Mouse (Mus musculus) c-Kit-positive CD71-positive TER-119-negative erythroid progenitor cells, embryonic 14.5 days (primary cell): Measurements from ENCODE around the gene Mak.

Experiments
- DNase-seq: peaks from one replicate; pipeline ENCODE4 v3.0.0-alpha.2; 2013; ENCODE audit warnings: low read depth

Gene Mak

DNA sequence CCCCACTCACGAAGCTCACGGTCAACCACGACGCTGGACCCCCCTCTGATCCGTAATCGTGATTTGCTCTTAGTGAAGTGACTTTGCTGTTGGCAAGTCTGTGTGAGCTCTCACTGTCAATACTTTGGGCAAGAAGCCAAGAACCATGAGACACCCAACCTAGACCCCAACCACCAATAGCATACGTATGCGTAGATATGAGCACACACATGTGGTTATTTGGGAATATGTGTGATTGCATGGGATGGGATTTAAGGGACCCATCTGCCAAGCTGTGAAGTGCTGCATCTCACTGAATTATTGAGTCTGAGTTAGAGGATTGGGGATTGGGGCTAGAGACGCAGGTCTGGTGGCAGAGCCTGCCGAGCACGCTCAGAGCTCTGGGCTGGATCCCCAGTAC, 7.9 kb downstream of the Mak start:
- no peak for DNase-seq

- DNase-seq, result no peak
Measured at GRCm38 (mm10) chr13:41067618-41068017, 11.9 kb downstream of the Mak start.

GRCm38 (mm10) chr13:41051965-41052364, 27.5 kb downstream of the Mak start:
- DNase-seq, result no peak

DNA sequence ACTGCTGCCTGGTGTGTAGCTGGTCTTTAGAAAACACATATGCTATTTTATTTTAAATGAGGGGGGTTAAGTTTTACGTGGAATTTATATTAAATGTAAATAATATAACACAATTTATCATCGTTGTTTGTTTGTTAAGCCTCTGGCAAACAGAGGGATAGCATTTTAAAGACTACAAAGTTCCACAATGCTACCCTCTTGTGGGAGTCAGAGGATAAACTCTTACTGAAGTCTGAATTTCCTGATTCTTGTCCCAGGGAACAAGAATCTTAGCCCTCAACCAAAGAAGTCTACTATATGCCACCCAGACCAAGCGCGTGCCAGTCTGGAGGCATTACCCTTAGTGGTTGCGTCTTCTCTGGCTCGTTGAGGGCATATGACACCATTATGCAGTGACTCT, 32.2 kb downstream of the Mak start:
- DNase-seq, result no peak

DNA sequence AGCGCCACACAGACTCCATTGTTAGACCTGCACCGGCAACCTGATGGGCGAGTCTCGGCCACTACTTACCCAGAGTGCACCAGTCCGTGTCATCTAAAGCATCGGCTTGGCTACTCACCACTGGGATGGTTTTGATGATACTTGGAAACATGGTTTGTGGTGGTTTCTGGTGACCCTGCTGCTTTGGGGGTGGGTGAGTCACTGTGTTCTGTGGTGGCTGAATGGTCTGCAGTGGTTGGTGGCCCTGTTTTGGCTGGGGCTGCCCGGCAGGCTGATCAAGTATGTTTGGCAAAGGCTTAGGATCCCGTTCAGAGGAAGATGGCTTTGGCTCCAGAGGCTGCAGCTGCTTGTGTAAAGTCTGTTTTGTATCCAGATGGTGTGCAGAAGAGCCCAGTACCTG, 33.6 kb downstream of the Mak start:
- no peak for DNase-seq

GRCm38 (mm10) chr13:41042511-41042910, 37.0 kb downstream of the Mak start:
- no peak for DNase-seq

- DNase-seq, result no peak
Measured at GRCm38 (mm10) chr13:41030098-41030497, 49.4 kb downstream of the Mak start.

DNA sequence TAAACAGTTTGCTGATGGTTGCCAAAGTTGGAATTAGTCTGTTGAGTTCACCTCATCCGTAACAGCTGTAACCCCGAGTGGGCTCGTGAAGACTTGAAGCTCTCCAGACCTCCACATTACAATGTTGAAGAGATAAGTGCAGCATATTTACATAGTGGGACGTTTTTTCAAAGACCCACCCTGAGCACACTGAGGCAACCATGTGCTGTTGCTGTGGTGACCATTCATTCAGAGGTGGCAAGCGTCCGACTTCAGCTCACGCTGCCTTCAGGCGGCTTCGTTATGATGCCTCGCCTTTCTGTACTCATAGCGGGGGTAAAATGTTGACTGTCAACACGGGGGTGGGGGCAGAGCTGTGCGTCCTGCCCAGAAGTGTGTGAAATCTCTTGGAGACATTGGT, 57.4 kb downstream of the Mak start:
- DNase-seq, result no peak

GRCm38 (mm10) chr13:41021607-41022006, 57.9 kb downstream of the Mak start:
- DNase-seq, result no peak

DNA sequence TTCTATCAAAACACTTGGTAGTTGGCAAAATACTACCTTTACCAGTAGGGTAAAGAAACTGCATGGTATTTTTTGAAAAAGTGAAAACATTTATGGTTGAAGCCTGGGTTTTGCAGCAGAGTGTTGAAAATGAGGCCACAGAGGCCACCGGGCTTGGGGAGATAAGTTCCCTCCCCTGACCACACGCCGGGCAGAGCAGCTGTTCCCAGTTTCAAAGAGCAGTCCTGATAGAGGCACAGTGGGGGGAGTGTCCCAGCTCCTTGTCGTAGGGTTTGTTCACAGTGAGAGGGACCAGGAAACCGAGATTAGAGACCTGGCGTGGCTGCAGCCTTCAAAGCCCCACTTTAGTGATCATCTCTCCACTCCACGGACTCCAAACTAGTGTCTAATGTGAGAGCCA, 59.0 kb downstream of the Mak start:
- peak; percentile 70 for DNase-seq

GRCm38 (mm10) chr13:41018756-41019591, 60.5 kb downstream of the Mak start:
- DNase-seq, result no peak

- no peak for DNase-seq
Measured at GRCm38 (mm10) chr13:41018236-41018635, 61.3 kb downstream of the Mak start.

GRCm38 (mm10) chr13:41017832-41018231, 61.7 kb downstream of the Mak start:
- DNase-seq, result peak; percentile 85

DNA sequence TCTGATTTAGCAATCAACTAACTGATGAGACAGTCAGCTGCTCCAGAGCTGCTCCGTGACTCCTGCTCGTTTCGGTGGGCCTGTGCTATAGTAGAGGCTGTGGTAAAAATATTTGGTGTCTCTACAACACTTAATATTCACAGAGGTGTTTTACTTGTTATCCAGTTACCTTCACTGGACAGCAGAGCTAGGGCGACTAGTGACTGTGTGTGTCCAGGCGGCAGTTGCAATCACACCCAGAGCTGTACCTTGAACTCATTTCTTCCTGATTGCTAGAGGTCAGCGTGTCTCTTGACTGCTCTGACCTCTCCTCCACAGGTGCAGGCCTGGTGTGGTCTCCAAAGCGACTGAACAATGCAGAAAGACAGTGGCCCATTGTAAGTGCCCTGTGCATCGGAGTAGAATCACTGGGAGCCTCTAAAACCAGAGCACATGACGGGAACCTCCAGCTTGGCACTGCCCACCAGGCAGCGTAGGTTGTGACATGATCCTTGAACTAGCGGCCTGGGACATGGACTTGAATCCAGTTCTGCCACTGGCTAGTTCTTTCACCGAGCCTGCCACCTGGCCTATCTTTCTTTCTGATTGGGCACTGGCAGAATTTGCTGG, 62.6 kb downstream of the Mak start:
- DNase-seq, result no peak

- DNase-seq, result peak; percentile 88
Measured at GRCm38 (mm10) chr13:41015829-41016634, 63.5 kb downstream of the Mak start, which contains the start of gene Tmem14c. Tmem14c (plus strand) TSS chr13:41016292.

DNA sequence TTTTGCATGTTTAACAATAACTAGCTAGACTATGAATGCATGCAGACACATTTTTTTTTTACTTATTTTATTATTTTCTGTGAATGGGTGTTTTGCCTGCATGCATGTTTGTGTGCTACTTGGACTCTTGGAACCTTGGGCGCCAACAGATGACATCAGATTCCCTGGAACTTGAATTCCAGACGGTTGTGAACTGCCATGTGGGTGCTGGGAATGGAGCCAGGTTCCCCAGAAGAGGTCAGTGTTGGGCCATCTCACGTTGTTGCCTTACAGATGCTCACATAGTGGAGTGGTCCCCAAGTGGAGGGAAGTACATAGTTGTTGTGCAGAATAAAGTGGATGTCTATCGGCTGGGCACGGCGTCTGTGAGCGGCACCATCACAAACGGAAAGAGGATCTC, 70.6 kb downstream of the Mak start:
- DNase-seq, result no peak

DNA sequence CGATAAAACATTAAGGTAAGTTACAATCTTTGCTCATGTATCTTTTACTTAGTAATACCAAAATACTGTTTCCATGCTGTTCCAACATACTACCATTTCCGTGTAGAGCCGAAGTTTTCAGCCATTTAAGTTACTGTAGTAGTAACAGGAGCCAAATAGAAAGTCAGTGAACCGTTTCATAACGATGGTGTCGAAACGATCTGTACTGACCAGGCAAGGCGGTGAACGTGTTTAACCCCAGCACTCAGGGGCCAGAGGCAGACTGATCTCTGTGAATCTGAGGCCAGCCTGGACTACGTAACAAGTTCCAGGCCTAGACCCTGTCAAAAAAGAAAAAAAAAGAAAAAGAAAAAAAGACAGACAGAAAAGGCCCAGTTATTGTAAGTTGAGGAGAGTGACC, 71.2 kb downstream of the Mak start:
- no peak for DNase-seq

DNA sequence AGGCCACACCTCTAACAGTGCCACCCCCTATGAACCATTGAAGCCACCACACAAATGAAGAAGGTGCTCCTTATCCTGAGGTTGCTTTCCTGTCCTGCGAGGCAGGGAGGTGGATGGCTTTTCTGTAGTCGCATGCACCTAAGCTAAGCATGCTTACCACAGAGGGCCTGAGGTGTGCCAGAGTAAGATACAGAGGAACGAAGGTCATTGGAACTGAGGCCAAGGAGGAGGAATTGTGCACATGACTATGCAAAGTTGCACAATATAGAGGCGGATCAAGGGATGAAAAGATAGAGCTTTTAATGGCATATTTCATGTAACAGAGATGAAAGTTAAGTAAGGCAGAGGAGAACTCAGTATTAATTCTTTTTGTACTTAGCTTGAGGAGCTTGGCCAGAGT, 73.3 kb downstream of the Mak start:
- DNase-seq, result no peak

DNA sequence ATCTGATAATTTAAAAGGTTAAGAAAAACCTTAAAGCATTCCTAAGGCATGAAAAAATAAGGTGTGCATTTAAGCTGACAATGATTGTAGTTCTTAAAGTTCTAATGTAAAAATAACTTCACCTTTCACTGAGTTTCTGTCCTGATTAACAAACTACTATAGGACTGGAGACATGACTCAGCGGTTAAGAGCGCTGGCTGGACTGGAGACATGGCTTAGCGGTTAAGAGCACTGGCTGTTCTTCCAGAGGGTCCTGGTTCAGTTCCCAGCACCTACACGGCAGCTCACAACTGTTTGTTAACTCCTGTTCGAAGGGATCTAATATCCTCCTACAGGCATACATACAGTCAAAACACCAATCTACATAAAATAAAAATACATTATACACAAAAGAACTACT, 77.5 kb downstream of the Mak start:
- no peak for DNase-seq

DNA sequence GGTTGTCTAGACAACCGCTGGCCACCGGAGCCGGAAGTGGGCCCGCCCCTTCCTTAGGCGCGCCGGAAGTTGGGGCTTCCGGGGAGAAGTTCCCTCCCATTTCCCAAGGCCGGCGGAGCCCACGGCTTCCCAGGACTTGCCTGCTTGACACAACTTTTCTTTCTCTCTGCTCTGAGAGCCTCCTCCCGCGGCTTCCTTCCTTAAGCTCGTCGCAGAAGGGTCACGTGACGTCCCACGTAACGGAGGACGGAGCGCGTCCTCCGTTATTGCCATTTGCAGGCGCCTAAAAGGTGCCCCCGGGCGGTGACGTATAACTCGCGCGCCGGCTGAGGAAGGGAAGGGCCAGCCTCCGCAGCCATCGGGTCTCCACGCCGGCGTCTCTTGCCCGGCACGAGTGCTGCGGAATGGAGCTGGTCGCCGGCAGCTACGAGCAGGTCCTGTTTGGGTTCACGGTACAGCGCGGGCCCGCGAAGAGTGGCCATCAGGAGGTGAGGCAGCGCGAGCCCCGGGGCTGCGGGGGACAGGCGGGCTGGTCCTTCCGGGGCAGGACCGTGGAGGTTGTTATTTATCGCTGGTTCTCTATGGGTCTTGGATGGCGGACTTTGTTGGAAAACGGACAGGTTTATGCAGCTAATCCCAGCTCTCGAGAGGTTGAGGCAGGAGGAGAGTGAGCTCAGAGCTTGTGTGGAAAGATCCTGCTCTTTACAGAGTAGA, 78.4 kb downstream of the Mak start, which contains the start of gene Pak1ip1:
Pak1ip1 (plus strand) TSS at position 98 of the 714 bp plus-strand sequence.
- DNase-seq, result peak; percentile 86

DNA sequence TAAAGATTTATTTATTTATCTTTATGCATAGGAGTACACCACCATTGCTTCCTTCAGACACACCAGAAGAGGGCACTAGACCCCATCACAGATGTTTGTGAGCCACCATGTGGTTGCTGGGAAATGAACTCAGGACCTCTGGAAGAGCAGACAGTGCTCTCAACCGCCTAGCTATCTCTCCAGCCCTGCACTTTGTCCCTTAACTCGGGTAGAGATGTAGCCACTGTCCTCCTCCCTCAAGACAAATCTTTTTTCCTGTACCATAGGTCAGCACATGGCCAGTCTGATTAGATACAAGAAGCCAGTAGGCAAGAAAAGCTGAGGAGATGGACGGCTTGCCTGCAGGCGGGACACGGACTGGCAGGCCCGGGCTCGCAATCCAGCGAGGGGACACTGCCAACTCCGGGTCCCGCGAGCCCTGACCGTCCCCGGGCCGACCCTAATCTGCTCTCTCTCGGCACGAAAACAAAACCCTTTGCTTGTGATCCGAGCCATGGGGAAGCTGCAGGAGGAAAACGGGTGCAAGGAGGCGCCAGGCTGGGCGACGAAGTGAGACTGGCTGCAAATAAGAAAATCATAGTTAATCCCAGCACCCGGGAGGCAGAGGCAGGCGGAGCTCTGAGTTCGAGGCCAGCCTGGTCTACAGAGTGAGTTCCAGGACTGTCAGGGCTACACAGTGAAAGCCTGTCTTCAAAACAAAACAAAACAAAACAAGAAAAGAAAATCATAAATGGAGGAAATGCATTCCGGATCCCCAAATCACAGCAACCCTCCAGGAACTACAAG, 79.2 kb downstream of the Mak start:
- no peak for DNase-seq
